Mouse (Mus musculus) brain, adult 2 months (tissue): Measurements from ENCODE around the gene Gm35315.
"Not testable (repeated sequence)": the region's sequence is repeated elsewhere in the genome, so short reads cannot be mapped to it uniquely, and the experiment has no call there.

Experiments
- DNase-seq: peaks from one replicate; pipeline ENCODE4 v3.0.0; 2011; ENCODE audit warnings: low read depth, low spot score

Gene Gm35315

GRCm38 (mm10) chr5:110094030-110094846, at the start of gene Gm35315:
Gm35315 (minus strand) TSS chr5:110094420.
- DNase-seq, result peak; percentile 97

GRCm38 (mm10) chr5:110143007-110143406, 48.8 kb upstream of the Gm35315 start:
- DNase-seq, result peak; percentile 26

- DNase-seq, result no peak
Observed at GRCm38 (mm10) chr5:110142309-110142708, 48.1 kb upstream of the Gm35315 start.

GRCm38 (mm10) chr5:110140424-110140823, 46.2 kb upstream of the Gm35315 start:
- DNase-seq, result no peak

- DNase-seq, result no peak
Observed at GRCm38 (mm10) chr5:110139325-110139724, 45.1 kb upstream of the Gm35315 start.

- no peak for DNase-seq
Observed at GRCm38 (mm10) chr5:110137816-110138215, 43.6 kb upstream of the Gm35315 start.

GRCm38 (mm10) chr5:110136087-110136464, 41.9 kb upstream of the Gm35315 start:
- no peak for DNase-seq

GRCm38 (mm10) chr5:110135293-110136086, 41.3 kb upstream of the Gm35315 start, which contains the start of gene Chfr:
Chfr (plus strand) TSS chr5:110135842.
- peak; percentile 99 for DNase-seq

GRCm38 (mm10) chr5:110122380-110122779, 28.2 kb upstream of the Gm35315 start:
- not testable (repeated sequence) for DNase-seq

- peak; percentile 97 for DNase-seq
Observed at GRCm38 (mm10) chr5:110109991-110110441, 15.8 kb upstream of the Gm35315 start, which contains the start of gene Zfp605. Zfp605 (plus strand) TSS chr5:110110092.

GRCm38 (mm10) chr5:110108305-110108628, 14.0 kb upstream of the Gm35315 start:
- DNase-seq, result no peak

GRCm38 (mm10) chr5:110107581-110108304, 13.5 kb upstream of the Gm35315 start, which contains the start of gene Gtpbp6:
Gtpbp6 (minus strand) TSS chr5:110108197.
- peak; percentile 99 for DNase-seq

- no peak for DNase-seq
Observed at GRCm38 (mm10) chr5:110106901-110107564, 12.8 kb upstream of the Gm35315 start.

GRCm38 (mm10) chr5:110106140-110106871, 12.1 kb upstream of the Gm35315 start:
- peak; percentile 29 for DNase-seq

- DNase-seq, result no peak
Observed at GRCm38 (mm10) chr5:110104616-110105380, 10.6 kb upstream of the Gm35315 start.

- no peak for DNase-seq
Observed at GRCm38 (mm10) chr5:110103901-110104615, 9.8 kb upstream of the Gm35315 start.

- DNase-seq, result peak; percentile 26
Observed at GRCm38 (mm10) chr5:110102853-110103625, 8.8 kb upstream of the Gm35315 start.

GRCm38 (mm10) chr5:110102429-110102828, 8.2 kb upstream of the Gm35315 start:
- no peak for DNase-seq
